Mouse (Mus musculus): ENCODE measurements around the gene Pde10a. TPM values are rescaled to one million over a fixed set of nuclear protein-coding genes. Genes with fewer than 3 reads are reported as not detected.

The Pde10a gene
- total RNA-seq, 1 experiment from 2014 or later, result 16.1 TPM

DNA sequence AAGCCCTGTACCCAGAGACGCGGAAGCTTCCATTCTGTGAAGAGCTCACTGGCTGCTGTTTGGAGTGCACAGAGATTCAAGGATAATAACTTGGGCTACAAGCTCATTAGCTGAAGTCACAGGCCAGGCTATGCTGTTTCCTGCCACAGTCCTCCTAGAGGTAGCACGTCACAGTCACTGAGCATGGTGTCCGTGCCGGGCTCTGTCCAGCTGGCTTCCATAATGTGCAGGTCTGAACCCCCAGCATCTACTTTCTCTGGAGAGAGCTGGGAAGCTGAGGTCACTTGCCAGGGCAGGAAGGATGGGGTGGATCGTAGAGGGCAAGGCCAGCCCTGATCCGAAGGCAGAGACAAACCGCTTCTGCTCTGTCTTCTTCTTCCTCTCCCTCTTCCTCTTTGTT, 262.6 kb downstream of the Pde10a start:
- ATAC-seq (replicated peaks; ENCODE audit: low read depth, poor library complexity, severe bottlenecking), result no peak

GRCm38 (mm10) chr17:8791561-8791960, 266.4 kb downstream of the Pde10a start:
- ATAC-seq (replicated peaks; ENCODE audit: low read depth, poor library complexity, severe bottlenecking), result no peak

DNA sequence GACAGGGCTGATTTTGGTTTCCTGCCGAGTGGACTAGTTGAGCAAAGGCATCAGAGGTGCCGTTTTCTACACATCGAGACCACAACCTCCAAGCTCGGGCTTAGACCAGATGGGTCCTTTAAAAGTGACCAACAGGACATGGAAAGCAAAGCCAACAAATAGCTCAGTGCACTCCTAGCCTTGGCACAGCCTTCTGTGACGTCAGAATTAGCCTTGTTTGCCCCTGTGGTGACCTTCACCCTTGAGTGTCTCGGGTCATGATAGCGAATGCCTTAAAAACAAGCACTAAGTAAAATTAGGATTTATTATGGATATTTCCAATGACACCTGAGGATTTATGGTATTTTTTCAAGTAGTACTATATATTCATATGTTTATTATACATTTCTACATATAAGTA, 267.4 kb downstream of the Pde10a start:
- ATAC-seq (replicated peaks; ENCODE audit: low read depth, poor library complexity, severe bottlenecking), result no peak

DNA sequence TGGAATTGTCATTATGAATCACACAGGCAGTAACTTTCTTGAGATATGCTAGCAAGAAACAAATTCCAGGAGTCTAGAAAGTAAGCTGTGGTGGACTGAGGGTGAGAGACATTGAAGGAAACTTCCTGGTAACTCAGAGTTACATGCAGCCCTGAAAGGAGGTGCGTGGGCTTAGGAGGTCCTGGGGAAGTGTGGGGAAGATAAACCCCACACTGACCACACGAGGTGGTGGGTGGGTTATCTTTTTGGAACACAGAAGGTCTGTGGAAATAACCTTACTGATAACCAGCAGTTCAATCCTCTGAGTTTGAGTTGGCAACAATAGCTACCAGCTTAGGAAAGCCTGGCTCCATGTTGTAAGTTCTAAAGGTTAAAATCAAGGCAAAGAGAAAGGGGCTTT, 272.5 kb downstream of the Pde10a start:
- peak; percentile 64 for ATAC-seq (replicated peaks; ENCODE audit: low read depth, poor library complexity, severe bottlenecking)

GRCm38 (mm10) chr17:8798531-8799295, 273.5 kb downstream of the Pde10a start:
- ATAC-seq (replicated peaks; ENCODE audit: low read depth, poor library complexity, severe bottlenecking), result no peak

DNA sequence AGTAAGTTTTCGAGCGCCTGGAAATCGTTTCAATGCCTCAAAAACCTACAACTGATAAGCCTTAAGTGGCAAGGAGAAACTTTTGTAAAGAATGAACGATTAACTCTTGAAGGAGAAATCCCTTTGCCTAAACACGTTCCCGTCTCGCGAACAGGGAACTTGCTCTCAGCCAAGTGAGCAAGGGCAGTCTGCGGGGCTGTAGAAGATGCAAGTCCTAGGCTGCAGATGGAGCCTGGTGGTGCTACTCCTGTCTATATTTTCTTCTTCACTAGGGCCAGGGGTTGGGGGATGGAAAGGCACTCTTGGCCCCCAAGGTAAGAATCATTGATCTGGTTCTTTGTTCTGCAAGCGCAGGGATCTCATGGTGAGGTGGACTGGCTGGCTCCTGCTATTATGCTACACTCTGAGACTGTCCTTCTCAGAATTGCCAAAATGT, 274.1 kb downstream of the Pde10a start:
- no peak for ATAC-seq (replicated peaks; ENCODE audit: low read depth, poor library complexity, severe bottlenecking)

DNA sequence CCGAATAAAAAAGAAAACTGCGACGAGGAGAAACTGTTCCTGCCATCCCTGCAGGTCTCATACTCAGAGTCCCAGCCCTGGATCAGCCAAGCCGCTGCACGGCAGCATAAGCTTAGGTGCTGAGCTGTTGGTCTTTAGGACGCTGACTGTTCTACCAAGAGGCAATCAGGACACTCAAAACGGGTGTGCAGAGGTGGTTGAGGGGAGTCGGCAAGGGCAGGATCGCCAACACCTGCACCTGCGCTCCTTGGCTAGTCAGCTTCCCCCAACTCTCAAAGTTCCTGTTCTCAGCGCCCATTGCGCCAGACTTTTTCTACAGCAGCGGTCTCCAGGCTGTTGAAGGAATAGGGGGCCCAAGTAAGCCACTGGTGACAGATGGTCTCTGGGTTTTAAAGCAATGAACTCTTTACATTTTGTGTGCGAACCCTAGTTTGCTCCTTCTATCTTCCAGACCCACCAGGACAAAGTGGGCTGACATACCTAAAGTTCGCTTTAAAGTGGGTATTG, 274.8 kb downstream of the Pde10a start:
- 0 out of 2 replicates have a peak, but pooled peaks have one; percentile 17 for ATAC-seq (replicated peaks; ENCODE audit: low read depth, poor library complexity, severe bottlenecking)

DNA sequence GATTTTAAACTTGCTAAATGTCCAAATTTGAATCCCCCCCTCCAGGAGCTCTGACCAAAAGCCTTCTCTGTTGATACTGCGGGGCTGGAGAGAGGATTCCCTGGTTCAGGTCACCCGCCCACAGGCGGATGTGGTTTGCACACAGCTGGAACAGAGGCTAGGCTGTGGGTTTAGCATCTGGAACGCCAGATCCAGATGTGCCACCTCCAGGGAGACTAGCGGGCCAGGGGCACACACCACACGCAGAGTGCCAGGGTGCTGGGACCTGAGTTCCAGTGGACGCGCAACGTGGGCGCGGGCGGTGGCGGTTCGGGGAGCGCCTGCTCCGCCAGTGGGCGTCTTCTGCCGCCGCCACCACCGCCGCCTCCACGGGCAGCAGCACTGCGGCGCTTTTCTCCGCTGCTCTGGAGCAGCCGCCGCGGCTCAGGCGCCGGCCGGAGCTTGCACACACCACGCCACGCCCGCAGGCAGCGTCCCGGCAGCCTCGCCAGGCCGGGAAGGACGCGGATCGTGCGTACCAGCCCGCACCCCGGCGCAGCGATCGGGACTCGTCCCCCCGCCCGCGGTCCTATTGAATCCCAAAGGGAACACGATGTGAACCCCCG, 275.4 kb downstream of the Pde10a start:
- peak; percentile 4 for ATAC-seq (replicated peaks; ENCODE audit: low read depth, poor library complexity, severe bottlenecking)

DNA sequence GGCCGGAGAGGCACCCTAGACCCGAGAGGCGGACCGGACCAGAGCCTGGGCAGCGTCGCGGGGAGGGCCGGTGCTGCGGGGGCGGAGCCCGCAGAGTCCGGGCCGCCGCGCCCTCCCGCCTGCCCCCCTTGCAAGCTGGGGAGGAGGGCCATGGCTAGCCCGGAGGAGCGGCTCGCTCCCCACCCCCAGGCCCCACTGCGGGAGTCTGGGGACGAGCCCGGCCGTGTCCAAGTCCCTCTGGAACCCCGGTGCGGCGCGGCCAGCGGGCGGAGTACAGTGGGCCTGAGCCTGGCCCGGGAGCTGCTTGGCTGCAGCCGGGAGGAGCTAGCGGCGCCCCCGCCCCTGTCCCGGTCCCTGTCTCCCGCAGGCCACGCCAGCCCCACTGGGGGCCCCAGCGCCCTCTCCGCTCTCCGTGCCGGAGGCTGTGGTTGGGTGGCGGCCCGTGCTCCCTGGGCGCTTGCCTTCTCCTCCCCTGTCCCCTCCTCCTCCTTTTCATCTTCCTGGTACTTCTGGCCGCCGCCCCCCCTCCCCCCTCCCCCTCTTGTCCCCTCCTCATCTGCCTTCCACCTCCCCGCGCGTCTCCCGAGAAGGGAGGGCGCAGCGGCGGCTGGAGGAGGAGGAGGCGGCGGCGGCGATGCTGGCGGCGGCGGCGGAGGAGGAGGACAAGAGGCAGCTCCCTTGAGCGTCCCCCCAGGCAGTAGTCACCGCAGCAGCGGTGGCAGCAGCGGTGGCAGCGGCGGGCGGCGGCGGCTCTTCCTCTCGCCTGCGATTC, 276.1 kb downstream of the Pde10a start:
- no peak for ATAC-seq (replicated peaks; ENCODE audit: low read depth, poor library complexity, severe bottlenecking)

DNA sequence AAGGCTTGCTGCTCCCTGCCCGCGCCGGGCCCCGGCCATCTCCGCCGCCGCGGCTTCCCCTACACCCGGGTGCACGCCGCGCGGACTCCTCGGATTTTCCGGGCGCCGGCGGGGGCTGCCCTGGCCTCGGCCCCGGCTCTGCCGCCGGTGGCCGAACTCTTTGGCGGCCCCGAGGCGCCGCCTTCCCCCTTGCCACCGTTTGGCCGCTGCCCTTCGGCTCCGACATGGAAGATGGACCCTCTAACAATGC, 276.6 kb downstream of the Pde10a start:
- no peak for ATAC-seq (replicated peaks; ENCODE audit: low read depth, poor library complexity, severe bottlenecking)

DNA sequence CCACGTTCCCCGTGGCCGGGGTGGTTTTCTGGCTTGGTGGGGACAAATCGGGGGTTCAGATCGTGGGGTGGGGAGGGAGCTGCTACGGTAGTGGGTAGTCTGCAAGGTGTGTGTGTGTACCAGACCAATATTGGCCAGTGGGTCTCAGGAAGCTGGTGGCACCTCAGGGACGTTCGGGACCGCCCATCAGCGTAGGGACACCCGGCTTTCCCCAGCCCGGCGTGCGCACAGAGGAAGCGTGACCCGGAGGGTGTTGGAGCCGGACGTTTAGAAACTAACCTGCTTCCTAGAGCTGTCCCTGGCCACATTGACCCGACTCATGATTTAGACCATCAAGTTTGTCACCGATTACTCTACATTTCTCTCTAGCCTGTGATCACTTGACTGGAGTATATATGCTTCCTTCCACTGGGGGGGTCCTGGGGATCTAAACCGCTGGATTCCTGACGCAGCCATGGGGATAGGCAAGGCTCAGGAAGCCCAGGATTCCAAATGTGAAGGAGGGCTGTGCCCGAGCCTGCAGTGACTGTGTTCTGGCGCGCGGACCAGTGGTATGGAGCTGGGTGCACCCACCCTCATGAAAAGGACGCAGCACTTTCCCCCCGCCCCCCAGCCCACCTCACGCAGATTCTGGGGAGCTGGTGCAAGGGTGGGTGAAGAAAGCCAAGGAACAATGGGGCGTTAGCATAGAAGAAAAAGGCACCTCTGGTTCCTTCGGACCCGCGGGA, 277.2 kb downstream of the Pde10a start:
- 0 out of 2 replicates have a peak, but pooled peaks have one; percentile 12 for ATAC-seq (replicated peaks; ENCODE audit: low read depth, poor library complexity, severe bottlenecking)

DNA sequence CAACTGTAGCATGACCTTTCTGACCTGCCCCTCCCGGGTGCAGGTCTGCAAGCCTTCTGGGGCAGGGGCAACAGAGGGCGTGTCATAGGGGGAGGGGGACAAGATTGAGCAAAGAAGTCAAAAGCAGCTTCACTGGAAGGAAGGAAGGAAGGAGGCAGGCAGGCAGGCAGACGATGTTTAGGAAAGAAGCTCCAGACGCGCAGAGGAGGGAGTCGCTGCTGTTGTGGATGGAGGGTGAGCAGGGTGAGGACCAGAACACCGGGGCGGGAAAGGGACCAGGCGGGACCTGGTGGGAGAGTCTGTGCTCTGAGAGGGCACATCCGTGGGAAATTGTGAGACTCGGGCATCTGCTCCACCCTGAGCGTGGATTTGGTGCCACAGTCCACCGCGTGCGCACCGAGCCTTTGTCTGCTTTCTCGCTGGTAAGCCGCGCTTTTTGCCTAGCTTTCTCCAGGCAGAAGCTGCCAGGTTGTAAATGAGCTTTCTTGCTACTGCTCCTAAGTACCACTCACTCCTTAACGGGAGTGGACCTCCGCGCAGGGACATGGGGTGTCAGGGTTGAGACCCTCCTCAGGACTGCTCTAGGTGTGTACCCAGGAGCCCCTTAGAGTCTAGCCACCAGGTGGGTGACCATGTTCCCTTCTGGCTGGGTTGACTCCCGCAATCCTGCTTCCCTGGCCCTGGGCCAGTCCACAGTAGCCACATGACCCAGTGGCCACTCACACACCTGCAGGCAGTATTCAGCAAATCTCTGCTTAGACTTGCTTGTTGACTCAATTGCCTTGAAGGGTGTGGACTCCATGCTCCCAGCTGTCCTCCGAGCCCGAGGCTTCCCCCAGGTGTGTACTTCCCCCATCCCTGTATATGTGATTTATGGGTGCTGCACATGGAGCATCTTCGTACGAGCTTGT, 278.0 kb downstream of the Pde10a start:
- ATAC-seq (replicated peaks; ENCODE audit: low read depth, poor library complexity, severe bottlenecking), result no peak

DNA sequence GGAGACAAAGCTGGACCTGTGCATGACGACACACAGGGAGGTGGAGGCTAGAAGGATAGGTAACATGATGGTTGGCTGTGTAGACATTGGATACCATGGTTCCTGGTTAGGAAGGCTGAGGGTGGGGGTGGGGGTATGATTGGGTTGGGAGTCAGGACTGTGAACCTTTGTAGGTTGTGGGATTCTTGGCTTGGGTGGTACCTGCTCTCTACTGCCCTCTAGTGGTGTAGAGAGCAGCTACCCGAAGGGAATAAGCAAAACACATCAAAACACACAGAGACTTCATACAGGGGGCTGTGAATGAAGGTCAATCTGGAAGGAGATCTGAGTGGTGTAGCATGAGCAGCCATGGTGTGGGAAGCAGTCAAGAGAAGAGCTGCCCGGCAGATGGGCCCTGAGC, 282.2 kb downstream of the Pde10a start:
- peak; percentile 66 for ATAC-seq (replicated peaks; ENCODE audit: low read depth, poor library complexity, severe bottlenecking)

DNA sequence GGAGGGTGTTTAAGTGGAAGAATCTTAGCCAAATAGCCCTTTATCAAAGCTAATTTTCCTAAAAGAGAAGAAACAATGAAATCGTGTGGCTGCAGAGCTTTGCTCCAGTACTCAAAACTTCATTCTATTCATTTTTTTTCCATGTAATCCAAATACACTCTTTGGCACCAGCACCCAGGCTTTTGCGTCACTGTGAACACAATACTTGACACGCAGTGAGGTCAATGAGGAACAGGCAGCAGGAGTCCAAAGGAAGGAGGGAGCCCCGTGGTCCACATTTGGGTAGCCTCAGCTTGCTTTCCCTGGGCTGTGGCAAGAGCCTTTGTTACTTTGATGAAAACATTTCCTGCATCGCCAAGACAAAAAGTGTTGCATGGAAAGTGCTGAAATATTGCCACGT, 284.6 kb downstream of the Pde10a start:
- ATAC-seq (replicated peaks; ENCODE audit: low read depth, poor library complexity, severe bottlenecking), result no peak

- no peak for ATAC-seq (replicated peaks; ENCODE audit: low read depth, poor library complexity, severe bottlenecking)
These were observed 285.0 kb downstream of the Pde10a start for GRCm38 (mm10) chr17:8810201-8810600.

DNA sequence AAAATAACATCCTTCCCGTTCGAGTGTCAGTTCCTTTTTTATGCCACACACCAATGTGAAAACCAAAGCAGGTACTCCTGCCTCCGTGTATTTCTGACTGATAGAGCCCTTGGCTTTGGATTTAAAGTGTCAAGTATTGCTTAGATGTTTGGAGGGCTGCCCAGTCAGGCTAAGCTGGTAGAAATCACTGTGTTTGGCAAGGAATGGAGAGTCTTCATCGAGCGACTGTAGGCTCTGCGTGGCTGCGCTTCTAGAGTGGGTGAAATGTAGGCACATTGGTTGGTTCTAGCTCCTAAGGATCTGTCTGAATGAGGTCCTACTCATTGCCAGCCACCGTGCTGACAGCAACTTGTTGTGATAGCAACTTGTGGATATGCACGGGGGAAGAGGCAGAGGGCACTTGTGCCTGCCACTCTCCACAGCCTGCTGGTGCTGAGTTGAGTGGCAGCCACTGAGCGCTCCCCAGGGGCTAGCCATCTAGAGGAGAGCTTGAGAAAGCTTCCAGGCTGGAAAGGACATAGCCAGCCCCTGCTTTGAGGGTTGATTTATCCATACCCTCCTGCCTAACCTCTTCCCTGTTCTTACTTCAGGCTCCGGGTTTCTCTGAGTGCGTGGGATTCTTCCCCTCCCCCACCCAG, 287.2 kb downstream of the Pde10a start:
- ATAC-seq (replicated peaks; ENCODE audit: low read depth, poor library complexity, severe bottlenecking), result peak; percentile 92

- no peak for ATAC-seq (replicated peaks; ENCODE audit: low read depth, poor library complexity, severe bottlenecking)
These were observed 288.8 kb downstream of the Pde10a start for GRCm38 (mm10) chr17:8813773-8814491.

- ATAC-seq (replicated peaks; ENCODE audit: low read depth, poor library complexity, severe bottlenecking), result no peak
These were observed 290.2 kb downstream of the Pde10a start for GRCm38 (mm10) chr17:8815376-8815775.

Data from common myeloid progenitor, adult 5-6 weeks (primary cell).